Mouse (Mus musculus): ENCODE data around the gene Ncapd2.

- TF ChIP-seq CTCF (IDR thresholded peaks at IDR 0.05; ENCODE audit: low read depth) (no peak), EP300 (IDR thresholded peaks at IDR 0.05; ENCODE audit: low read depth) (no peak)
These were observed 5.7 kb upstream of the Ncapd2 start for GRCm38 (mm10) chr6:125197166-125197565.

All from liver, postnatal 0 days (tissue).